Mouse (Mus musculus) adrenal gland, postnatal 36 days (tissue): ENCODE measurements around the gene Luc7l2. TPM values are rescaled to one million over a fixed set of nuclear protein-coding genes. Genes with fewer than 3 reads are reported as not detected.

ENCODE experiments used
- DNase-seq, 2 experiments: peaks; one replicate each; pipeline ENCODE4 v3.0.0; 2021; ENCODE audit warnings: mixed read lengths in 1 of 2
- total RNA-seq, 2 experiments: library from RNA; stranded (reverse); gene quantifications; 2 replicates each; pipeline ENCODE4 v1.2.3; 2021

Luc7l2 gene
- total RNA-seq, 2 experiments from 2014 or later, result 148 to 156 TPM

DNA sequence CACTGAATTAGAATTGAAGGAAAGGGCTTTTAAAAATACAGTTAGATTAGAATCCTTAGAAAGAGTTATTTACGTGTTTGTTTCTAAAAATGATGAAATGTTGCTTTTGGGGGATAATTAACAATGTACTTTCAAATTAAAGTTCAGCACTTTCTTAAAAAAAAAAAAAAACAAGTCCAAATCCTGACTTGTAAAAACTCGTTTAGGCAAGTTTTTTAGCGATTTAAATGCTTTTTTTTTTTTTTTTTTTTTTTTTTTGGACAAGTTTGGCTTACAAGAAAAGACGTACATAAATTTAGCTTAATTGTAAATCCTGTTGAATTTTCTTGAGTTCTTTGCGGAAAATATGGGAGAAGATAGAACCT lies 1.5 kb downstream of the Luc7l2 start:
- no peak for DNase-seq

DNA sequence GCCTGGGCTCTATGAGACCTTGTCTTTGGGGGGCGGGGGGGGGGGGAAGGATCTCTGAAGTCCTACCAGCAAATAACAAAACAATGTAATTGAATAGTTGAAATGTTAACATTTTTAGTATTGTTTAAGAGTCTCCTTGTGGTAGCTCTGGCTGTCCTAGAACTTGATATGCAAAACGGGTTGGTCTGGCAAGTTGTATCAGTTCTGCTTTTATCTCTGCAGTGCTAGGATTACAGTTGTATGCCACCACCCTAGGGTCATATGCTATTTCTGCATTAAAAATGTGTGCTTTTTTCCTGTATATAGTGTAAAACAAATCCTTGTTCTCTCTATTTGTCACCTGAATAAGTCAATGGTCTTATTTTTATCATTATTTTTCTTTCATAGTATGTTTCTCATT lies 25.0 kb downstream of the Luc7l2 start:
- DNase-seq, result no peak

DNA sequence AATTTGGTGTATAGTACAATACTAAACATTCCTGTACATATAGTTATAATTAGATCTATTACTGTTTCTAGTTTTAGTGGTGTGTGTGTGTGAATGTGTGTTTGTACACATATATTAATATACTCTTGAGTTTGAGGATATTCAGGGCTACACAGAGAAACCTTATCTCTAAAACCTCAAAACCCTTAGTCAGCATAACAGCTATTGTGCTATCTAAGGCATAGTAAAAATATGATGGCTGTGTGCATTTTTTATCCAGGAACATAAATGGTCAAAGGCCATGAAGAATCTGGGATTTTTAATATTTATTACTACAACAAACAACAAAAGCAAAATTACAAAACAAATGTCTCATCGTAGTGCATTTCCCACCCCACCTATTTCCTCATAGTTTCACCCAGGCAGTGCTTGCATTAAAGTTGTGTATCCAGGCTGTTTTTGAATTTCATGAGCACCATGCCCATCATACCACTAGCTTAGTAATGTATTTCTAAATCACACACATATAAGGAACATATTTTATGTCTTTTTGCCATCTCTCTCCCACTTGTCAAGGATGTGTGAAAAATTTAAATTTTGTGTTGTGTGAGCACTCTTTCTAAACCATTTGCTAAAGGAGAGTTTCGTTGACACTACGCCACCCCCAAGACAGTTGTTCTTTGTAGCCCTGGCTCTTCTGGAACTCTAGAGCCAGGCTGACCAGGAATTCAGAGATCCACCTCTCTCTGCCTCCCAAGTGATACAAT lies 29.2 kb downstream of the Luc7l2 start:
- no peak for DNase-seq

DNA sequence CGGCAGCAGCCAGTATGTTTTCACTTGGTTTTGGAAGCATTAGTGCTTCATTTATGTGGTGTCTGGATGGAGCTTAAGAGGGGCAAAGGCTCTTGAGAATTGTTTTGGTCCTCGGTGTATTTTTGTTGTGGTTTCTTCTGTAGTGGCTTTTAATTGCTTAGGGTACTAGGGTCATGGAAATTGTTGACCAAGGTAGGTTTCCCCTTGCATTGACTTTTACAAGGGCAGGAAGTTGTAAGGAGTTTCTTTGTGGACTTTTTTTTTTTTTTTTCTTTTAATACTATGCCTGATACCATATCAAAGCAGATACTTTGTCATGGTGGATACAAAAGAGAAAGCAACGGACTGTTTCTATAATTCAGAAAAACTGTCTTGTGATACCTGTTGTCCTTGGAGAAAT lies 30.6 kb downstream of the Luc7l2 start:
- no peak for DNase-seq

DNA sequence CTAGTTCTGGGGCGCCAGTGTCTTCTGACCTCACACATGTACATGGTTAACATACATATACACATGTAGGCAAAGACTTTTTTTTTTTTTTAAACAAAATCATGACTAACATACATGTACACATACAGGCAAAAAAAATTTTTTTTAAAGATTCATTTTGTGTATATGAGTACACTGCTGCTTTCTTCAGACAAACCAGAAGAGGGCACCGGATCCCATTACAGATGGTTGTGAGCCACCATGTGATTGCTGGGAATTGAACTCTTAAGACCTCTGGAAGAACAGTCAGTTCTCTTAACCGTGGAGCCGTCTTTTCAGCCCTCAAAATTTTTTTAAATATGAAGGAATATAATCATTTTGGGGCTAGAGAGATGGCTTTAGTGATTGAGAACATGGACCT lies 46.3 kb downstream of the Luc7l2 start:
- DNase-seq, result peak in 1 of 2 experiments; percentile 17

DNA sequence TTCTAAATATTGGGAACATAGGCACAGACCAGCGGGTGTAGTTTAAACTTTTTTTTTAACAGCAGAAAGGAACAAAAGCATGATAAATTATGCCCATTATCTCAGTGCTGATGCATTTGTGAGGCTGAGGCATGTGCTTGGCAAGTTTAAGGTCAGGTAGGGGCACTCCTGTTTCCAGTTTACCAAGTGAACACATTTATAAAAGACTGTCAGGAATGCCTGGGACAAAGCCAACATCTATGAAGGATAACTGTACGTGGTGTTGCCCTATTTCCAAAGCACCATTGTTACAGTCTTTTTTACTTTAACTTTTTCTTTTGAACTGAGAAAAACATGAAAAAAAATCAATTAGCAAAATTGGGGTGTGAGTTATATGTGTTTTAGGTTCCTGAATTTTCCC lies 58.8 kb downstream of the Luc7l2 start:
- no peak for DNase-seq

DNA sequence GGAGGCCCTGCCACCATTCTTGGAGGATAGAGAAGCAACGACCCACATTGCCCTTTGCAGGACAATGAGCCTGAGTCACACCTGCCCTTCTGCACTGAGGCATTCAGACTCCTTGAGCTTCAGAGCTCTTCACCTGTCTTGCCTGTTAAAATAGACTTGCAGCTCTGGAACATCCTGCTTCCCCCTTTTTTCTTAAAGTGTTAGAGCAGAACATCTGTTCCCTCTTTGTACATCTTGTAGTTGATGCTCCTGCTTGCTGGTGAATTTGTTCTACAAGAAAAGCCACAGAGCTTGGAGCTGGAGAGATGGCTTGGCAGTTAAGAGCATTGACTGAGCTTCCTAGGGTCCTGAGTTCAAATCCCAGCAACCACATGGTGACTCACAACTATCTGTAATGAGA lies 71.3 kb downstream of the Luc7l2 start:
- DNase-seq, result no peak

DNA sequence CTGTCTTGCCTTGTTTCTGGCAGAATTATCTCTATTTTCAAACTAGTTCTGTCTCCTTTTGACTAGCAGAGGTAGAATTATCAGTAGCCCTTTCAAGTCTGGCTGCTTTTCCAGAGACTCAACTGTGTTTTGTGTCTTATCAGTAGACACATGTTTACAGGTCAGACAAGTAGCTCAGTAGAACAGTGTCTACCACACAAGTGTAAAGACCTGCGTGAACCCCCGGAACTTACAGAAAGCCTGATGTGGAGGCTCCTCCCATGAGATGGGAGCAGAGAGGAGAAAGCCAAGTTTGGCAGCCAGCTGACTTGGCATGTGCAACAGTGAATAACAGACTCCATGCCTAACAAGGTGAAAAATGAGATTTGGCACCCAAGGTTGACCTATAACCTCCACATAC lies 72.3 kb downstream of the Luc7l2 start:
- DNase-seq, result no peak

DNA sequence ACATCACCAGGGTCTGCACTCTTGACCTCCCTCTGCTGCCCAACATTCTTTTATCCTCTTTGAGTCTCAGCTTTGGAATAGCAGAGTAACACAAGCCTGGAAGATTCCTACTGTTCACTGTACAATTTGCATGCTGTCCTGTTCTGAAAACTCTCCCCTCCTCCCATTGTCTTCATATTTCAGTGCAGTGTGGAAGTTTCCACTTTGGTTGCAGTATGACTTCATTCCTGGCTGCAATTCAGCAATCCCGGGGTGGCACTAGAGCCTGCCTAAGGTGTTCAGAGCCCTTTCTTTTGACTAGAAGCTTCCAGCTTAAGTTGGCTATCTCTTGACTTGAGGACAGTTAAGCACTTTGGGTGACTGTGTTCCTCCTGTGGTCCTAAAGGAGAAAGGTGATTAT lies 73.3 kb downstream of the Luc7l2 start:
- peak; percentile 44 to 67 for DNase-seq

DNA sequence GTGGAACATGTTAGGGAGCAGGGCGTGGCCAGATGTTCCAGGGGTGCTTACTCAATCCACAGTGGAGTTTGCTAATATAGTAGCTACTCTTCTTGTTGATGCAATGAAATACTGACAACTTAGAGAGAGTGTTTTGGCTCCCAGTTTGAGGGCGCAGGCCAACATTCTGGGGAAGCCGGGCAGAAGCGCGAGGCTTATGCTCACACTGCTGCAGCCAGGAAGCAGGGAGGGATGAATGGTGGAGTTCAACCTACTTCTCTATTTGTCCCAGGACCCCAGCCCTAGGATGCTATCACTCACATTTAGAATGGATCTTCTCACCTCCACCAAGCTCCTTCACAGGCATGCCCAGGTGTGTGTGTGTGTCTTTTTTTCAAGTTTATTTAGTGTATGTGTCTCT lies 75.0 kb downstream of the Luc7l2 start:
- DNase-seq, result no peak

DNA sequence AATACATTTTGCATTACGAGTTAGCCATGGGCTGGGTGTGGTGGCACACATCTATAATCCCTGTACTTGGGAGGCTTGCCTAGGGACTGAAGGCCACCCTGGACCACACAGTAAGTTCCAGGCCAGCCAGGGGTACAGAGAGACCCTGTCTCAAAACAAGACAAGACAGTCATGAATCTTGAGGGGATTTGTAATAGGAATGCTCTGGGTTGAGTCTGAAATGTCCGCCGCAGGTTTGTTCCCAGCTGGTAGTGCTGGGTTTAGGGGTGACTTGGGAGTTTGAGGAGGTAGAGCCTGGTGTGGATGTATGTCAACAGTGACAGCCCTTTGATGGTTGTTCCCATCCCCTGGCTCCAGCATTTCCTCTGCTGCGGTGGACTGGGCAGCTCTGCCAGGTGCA lies 75.9 kb downstream of the Luc7l2 start:
- no peak for DNase-seq

DNA sequence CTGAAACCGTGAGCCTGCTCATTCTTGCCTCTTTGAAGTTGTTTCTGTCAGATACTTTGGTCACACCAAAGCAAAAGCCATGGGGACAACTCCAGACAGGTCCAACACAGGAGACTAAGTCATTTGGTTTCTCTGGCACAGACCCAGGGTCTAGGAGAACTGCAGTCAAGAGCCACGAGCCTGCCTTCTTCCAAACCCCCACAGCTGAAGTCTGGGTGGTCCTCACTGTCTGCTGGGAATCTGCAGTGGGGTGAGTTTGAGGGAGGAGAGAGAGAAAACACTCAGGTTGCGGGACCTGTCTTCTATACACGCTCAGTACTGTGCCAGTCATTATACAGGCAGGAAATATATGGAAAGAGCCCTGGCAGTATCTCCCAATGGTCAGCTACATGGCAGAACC lies 76.4 kb downstream of the Luc7l2 start:
- DNase-seq, result no peak

DNA sequence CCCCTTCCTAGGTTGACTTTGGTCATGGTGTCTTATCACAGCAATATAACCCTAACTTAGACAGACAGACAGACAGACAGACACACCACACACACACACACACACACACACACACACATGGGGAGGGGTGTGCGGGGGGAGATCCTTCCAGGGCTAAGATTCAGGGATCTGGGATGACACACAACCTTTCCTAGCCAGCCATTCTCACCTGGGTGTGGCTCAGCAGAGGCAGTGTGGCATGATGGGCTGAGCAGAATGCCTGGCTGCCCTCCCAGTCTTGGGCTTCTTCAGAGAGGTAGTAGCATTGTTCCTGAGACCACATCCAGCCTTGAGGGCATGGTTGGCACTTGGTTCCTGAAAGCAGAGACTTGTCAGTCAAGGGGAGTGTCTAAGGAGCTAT lies 78.4 kb downstream of the Luc7l2 start:
- DNase-seq, result no peak

DNA sequence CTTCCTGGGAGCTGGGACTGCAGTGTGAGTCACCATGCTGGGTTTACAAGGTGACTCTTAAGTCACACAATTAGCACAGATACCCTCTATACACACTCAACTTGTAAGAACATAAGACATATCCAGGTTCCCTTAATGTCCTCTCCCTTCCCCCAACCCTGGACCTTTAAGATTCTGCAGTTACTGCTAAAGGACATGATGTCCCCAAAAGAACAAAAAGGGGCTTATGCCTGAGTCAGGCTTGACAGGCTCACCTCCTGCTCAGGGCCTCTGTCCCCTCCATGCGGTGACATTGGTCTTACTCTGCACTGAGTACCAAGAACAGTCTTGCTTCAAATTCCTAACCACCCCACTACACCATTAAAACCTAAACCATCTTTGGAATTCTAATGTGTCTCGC lies 81.7 kb downstream of the Luc7l2 start:
- no peak for DNase-seq

DNA sequence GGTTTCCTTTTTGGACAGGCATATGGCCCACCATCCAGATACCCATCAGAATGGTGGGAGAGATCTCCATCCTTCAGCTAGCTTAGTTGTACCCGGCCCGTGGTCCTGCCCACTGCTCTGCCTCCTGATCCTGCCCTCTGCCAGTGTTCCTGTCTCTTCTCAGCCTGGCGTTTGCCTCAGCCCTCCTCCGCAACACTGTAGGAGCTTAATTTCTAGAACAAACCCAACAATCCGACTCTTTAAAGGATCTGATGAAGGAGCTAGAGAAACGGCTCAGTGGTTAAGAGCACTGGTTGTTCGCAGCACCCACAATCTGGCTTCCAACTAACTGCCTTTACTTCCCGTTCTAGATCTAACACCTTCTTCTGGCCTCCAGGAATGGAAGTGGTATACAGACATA lies 83.3 kb downstream of the Luc7l2 start:
- no peak for DNase-seq

DNA sequence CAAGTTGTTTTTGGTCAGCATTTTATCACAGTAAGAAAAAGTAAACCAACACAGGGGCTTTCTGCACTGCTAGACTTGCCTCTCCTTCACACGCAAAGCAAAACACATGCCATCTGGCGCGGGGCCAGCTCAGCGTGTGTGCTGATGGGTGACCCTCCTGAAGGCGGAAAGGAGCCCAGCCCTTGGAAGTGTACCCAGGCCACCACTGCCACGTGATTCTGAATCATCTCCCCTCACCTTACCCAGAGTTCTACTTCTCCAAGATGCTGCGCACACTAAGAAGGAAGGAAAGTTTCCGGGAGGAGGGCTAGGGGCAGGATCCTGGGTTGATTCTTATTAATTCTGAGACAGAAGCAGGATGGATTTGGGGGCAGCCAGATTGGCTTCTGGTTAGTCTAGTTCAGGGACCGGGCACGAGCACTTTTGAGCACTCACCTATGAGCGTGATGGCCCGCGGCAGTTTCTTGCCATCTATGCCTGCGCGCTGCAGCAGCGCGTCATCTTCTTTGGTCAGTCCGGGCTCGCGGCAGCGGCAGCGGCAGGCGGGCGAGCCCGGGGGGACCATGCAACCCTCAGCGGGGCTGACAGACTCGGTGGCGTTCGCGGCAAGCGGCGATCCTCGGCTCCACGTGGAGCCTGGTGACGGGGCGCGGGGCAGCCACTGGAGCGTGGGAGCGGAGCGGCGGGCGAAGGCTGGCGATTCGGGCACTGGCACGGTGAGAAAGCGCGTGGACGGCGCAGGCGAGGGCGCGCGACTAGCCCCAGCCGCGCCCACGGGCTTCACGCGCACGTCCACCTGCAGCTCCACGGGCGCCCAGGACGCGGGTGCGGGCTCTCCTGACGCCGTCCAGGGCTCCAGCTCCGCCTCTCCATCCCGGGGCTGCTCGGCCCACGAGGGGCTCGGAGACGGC lies 85.1 kb downstream of the Luc7l2 start:
- DNase-seq, result peak; percentile 63 to 72

DNA sequence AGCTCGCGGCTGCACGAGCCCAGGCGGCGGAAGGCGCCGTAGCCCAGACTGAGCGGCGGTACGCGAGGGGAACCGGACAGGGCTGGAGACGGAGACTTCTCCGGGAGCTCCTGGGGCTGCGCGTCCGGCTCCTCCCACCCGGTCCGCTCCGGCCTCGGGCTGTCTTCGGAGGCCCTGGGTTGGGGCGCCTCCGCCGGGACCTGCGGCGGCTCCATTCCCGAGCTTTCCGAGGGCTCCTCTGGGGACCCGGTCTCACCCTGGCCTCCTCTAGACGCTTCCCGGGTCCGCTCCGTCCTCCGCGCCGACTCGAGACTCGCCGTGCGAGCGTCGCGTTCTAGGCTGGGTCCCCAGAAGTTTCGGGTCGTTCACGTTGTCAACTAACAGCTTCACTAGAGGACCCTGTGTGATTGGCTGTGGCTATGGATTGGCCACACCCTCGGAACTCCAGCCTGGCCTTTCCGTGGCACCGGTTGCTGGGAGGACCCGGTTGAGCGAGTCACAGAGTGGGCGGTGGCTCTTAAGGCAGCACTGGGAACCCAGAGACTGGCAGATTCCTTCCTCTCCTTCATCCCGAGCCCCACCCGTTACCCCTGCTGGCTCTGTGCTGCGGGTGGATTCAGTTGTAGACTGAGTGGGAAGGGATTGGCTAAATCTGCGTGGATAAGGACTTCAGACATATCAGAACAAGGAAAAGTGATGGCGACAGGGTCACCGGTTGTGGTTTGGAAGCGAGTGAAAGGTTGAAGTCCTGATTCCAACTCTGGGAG lies 85.9 kb downstream of the Luc7l2 start, which contains the start of gene Klrg2:
Klrg2 (minus strand) TSS at position 391 of the 767 bp plus-strand sequence.
- peak; percentile 84 to 87 for DNase-seq

DNA sequence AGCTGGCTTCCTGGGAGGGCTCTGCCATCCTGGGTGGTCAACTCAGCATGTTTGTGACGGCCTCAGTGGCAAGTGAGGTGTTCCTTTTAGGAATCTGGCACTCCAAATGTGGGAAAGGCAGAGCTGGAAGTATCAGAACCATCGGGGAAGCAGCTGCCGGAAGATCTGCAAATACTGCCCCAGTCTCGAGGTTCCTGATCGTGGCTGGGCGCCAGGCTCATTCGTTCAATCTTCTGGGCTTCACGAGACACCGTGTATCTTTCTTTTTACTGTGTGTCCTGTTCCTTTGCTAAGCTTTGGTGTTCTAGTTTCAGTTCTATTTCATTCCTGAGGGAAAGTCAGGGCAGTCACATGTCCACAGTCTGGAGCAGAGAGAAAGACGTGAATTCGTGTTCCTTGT lies 89.3 kb downstream of the Luc7l2 start:
- DNase-seq, result no peak

DNA sequence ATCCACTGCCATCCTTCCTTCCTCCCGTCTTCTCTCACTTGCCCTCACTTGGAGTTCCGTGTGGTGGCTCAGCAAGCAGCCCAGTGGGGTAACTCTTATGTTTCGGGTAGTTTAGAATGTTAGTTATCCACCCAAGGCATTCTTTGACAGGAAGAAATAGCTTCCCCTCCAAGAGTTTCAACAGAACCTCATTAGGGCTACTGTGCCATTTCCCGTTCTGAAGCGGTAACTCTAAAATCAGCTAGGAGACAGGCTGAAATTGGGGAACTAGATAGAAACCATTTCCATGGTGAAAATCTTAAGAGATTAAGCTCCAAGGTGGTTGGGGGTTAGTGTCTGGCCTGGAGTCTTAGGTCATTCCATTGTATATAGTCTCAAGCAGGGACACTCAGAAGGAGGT lies 90.1 kb downstream of the Luc7l2 start:
- no peak for DNase-seq

DNA sequence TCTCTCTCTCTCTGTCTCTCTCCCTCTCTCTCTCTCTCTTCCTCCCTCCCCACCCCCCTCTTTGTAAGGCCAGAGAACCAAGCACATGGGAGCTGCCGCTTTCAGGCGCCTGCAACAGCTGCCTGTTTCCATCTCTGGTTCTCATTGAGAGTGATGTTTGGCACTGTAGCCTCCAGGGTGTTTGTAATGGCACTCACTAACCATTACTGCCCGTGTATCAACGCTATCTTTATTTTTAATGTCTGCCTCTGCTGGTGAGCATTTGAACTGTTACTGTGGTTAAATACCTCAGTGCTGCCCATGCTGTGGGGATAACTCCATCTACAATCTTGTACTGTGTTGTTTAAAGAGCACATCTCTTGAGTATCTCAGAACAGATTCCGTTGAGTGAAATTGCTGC lies 90.5 kb downstream of the Luc7l2 start:
- no peak for DNase-seq

DNA sequence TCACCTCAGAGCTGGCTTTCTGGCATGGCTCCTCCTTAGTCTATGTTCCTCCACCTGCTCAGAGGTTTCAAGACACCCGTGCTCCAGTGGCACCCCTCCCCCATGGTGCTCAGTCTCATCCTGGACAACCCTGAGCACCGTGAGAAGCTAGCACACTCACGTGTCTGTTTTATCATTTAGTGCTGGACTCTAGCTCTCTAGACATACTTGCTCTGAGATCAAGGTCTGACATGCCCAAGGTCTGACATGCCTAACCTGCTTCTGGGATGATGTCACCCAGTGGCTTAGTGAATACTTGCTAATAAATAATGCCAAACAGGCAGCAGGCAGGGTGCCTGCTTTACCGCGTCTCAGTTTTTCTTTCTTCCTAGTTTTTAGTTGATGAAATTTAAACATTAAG lies 91.5 kb downstream of the Luc7l2 start:
- DNase-seq, result peak; percentile 51 to 70

DNA sequence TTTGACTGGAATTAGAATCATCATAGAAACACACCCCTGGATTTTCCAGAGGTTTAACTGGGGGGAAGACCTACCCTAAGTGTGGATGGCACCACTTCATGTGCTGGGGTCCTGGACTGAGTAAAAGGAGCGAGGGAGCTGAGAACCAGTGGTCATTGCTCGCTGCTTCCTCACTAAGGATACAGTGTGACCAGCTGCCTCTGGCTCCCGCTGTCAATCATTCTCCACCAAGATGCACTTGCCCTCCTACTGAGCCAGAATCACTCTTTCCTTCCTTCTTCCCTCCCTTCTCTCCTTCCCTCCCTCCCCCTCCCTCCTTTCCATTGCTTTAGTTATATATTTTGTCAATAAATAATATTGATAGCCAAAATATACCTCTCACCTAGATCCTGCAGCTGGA lies 91.9 kb downstream of the Luc7l2 start:
- DNase-seq, result no peak

DNA sequence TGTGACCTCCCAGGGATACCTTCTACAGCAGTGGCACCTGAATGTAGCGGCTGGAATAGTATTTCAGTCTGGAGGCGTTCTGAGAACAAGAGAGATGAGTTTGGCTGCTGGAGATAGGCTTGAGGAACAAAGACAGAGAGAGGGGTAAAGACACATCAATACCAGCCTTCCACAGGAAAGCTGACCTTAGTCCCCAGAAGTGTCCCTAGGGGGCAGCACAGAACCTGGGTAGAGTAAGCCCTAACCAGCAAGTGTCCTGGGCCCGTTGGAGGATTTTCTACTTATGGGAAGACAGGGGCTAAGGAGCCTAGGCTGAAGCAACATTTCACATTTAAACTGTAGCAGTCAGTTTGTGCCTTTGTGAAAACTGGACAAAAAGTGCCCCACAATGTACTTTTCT lies 98.4 kb downstream of the Luc7l2 start:
- no peak for DNase-seq
